Mouse (Mus musculus) urinary bladder, adult 18-20 months (tissue): ENCODE results near the gene Rgs13.

Source experiments
- DNase-seq, 2 experiments: peaks; one replicate each; pipeline ENCODE4 v3.0.0; 2022; ENCODE audit warnings: low spot score in 2 of 2, mixed read lengths in 2 of 2

Rgs13 gene

GRCm38 (mm10) chr1:144177166-144177565, at the start of gene Rgs13:
Gene Rgs13 (minus strand): TSS chr1:144177372.
- DNase-seq = no peak

- DNase-seq = no peak
These were observed 38.1 kb upstream of the Rgs13 start for GRCm38 (mm10) chr1:144215230-144215629.

GRCm38 (mm10) chr1:144210912-144211311, 33.7 kb upstream of the Rgs13 start:
- no peak for DNase-seq

GRCm38 (mm10) chr1:144206281-144207061, 29.3 kb upstream of the Rgs13 start:
- no peak for DNase-seq

GRCm38 (mm10) chr1:144204766-144205165, 27.6 kb upstream of the Rgs13 start:
- no peak for DNase-seq

GRCm38 (mm10) chr1:144202939-144203338, 25.8 kb upstream of the Rgs13 start:
- DNase-seq = no peak

GRCm38 (mm10) chr1:144200496-144200895, 23.3 kb upstream of the Rgs13 start:
- DNase-seq = no peak

GRCm38 (mm10) chr1:144199538-144199937, 22.4 kb upstream of the Rgs13 start:
- DNase-seq = no peak

GRCm38 (mm10) chr1:144197684-144198083, 20.5 kb upstream of the Rgs13 start:
- no peak for DNase-seq

GRCm38 (mm10) chr1:144186655-144187396, 9.7 kb upstream of the Rgs13 start:
- DNase-seq = no peak

- no peak for DNase-seq
These were observed 8.0 kb upstream of the Rgs13 start for GRCm38 (mm10) chr1:144184955-144185715.

- no peak for DNase-seq
These were observed 6.5 kb upstream of the Rgs13 start for GRCm38 (mm10) chr1:144183622-144184021.

- DNase-seq = no peak
These were observed 2.4 kb upstream of the Rgs13 start for GRCm38 (mm10) chr1:144179559-144179958.

GRCm38 (mm10) chr1:144178281-144178957, 1.2 kb upstream of the Rgs13 start:
- DNase-seq = no peak

GRCm38 (mm10) chr1:144177620-144178019, 448 bp upstream of the Rgs13 start:
- DNase-seq = no peak

GRCm38 (mm10) chr1:144174760-144175159, 2.4 kb downstream of the Rgs13 start:
- no peak for DNase-seq

- DNase-seq = no peak
These were observed 3.6 kb downstream of the Rgs13 start for GRCm38 (mm10) chr1:144173568-144174036.

GRCm38 (mm10) chr1:144168921-144169320, 8.3 kb downstream of the Rgs13 start:
- no peak for DNase-seq

GRCm38 (mm10) chr1:144167761-144168160, 9.4 kb downstream of the Rgs13 start:
- no peak for DNase-seq

- DNase-seq = no peak
These were observed 10.3 kb downstream of the Rgs13 start for GRCm38 (mm10) chr1:144166897-144167296.

GRCm38 (mm10) chr1:144166275-144166674, 10.9 kb downstream of the Rgs13 start:
- DNase-seq = no peak

- DNase-seq = no peak
These were observed 24.6 kb downstream of the Rgs13 start for GRCm38 (mm10) chr1:144152526-144152925.
